In the genomic region with DNA sequence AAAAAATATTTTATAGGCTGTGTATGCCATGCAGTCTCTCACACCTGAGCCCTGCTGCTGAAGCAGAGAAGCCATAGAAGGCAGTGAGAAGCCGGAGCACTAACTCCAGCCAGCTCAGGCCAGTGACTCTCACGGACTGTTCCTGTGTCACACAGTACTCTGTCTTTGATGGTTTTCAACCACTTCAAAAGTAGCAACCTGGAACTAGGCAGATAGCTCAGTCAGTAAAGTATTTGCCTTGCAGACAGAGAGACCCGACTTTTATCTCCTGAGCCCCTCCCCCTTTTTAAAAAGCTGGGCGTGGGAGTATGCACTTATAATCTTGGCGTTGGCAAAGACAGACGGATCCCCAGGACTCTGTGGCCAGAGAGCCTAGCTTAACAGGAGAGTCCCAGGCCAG, we compare ENCODE assay signal across 1 mouse cellular context.
TF ChIP-seq lines count a peak whose summit lies in the region.

No protein-coding gene starts in this region.

TF ChIP-seq in CH12.LX, 34 proteins besides CTCF, POLR2A, EP300 and RAD21 (continued from another document):
- no peak for TF ChIP-seq SMC3 (IDR thresholded peaks at IDR 0.05; ENCODE audit: low read depth, low read length)
- TF ChIP-seq HCFC1 (IDR thresholded peaks at IDR 0.05; ENCODE audit: low read depth, low read length) = no peak
- no peak for TF ChIP-seq GABPA (IDR thresholded peaks at IDR 0.05; ENCODE audit: insufficient replicate concordance, low read depth, low read length)
- TF ChIP-seq MAZ (IDR thresholded peaks at IDR 0.05; ENCODE audit: low read depth, low read length) = no peak
- TF ChIP-seq MAFK (IDR thresholded peaks at IDR 0.05; ENCODE audit: insufficient replicate concordance, low read length) = no peak
- no peak for TF ChIP-seq TBP (conservative IDR thresholded peaks at IDR 0.05; ENCODE audit: low read depth, low read length)
- TF ChIP-seq MAX (IDR thresholded peaks at IDR 0.05; ENCODE audit: low read length) = no peak
- TF ChIP-seq NELFE (IDR thresholded peaks at IDR 0.05; ENCODE audit: low read depth, low read length) = no peak
- no peak for TF ChIP-seq ETS1 (conservative IDR thresholded peaks at IDR 0.05; ENCODE audit: low read depth, low read length)
- TF ChIP-seq BHLHE40 (IDR thresholded peaks at IDR 0.05; ENCODE audit: low read depth, low read length) = no peak
- TF ChIP-seq UBTF (IDR thresholded peaks at IDR 0.05; ENCODE audit: low read depth, low read length) = no peak
